Mouse (Mus musculus) erythroblast, embryonic 14.5 days (primary cell): ENCODE measurements around the gene Phyhipl.

Experiments
- GATA1 ChIP-seq: IDR thresholded peaks from 2 replicates; pipeline ENCODE4 v1.6.1; 2012; ENCODE audit warnings: low read length, inconsistent platforms, mixed read lengths
- TAL1 ChIP-seq: IDR thresholded peaks from 3 replicates; pipeline ENCODE4 v1.6.1; 2012; ENCODE audit warnings: low read length, inconsistent platforms, mixed read lengths

GRCm38 (mm10) chr10:70686505-70686904 lies 30.7 kb upstream of the Phyhipl start:
- no peak for TF ChIP-seq GATA1
- no peak for TF ChIP-seq TAL1
